Mouse (Mus musculus): Measurements from ENCODE around the gene Hspg2.

GRCm38 (mm10) chr4:137527872-137528271, 59.3 kb downstream of the Hspg2 start:
- TF ChIP-seq GATA1 (IDR thresholded peaks at IDR 0.05; ENCODE audit: low read length) (no peak), TAL1 (IDR thresholded peaks at IDR 0.05; ENCODE audit: low read length) (no peak)
